Mouse (Mus musculus) ovary, postnatal 10 days (tissue): ENCODE results near the gene Rpl27a.

Experiments
- DNase-seq: peaks from one replicate; pipeline ENCODE4 v3.0.0; 2022; ENCODE audit warnings: low spot score

Gene Rpl27a

DNA sequence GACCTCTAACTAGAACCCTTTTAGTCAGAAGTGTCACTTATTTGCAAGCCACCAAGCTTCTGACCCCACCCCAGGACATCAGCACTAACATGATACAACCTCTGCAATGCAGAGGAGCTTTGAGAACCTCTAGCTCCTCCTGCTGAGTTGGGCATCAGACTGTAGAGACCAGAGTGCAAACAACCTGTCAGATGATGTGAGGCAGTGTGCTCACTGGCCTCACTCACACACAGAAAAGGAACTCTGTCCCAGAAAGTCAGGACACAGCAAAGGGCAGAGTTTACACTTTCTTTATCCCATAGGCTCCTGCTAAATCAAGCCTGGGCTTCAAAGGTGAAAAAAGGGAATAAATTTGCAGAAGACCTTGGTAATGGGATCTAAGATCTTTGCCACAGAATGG lies 47.4 kb downstream of the Rpl27a start:
- DNase-seq: no peak

DNA sequence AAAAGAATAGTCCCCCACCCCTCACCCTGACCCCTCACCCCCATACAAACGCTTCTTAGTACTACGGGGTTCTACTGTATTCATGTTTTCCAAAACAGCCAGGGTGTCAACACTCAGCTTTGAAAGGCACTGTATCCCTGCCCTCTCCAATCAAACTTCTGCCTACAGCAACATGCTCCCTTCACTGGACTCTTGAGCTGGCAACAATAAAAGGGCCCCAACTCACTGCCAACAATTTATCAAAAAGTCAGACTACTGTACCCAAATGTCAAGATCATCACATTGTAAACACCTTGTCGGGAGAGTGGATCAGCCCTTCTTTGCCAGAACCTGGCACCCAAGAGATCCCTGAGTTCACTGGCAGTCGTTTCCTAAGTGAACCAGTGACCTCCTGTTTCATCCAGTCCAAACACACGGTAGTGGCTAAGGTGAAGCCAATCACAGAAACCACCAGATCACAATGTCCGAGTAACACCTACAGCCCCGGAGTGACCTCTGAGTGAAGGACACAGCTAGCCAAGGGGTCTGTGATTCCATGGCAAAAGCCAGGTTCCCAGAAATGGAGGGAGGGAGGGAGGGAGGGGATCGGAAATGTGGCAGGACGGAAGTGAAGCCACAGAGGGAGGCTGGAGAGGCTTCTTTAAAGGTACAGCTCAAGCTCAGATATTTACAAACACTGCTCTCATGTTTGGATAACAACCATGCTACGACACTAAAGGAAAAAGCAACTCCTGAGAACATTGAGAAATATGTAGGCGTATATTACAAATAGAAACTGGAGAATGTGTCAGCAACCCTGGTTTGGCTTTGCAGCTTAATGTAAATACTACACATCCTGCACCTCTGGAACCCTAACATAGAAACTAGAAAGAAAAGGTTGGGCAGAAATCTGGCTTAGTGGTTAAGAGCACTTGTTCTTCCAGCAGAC lies 48.2 kb downstream of the Rpl27a start:
- no peak for DNase-seq

DNA sequence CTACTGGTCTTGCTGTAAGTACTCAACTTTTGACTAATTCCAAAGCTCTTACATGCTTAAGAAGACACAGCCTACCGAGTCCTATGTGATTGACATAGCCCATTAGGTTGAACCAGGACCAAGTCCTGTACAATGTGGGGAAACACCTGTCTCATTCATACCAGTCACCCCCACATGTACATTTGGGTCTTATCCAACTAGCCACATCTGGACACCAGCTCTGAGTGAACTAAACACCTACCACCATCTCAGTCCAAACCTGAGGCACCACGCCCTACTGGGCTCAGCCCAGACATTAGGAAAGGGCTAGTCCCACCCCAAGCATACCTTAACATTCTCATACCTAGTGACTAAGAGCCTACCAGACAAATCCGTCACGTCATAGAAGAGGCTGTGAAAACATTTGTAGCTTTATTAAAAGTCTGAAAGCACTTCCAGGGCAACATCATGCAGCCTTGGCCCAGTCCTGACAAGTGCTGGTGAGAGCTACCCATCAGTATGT lies 49.5 kb downstream of the Rpl27a start:
- no peak for DNase-seq
